Mouse (Mus musculus) embryonic fibroblast, embryonic 13.5 days (primary cell): ENCODE data around the gene Atp6v0c.

ENCODE experiments used
- CTCF ChIP-seq: IDR thresholded peaks from 2 replicates; pipeline ENCODE4 v1.5.1; 2011; ENCODE audit warnings: mild to moderate bottlenecking, control low read depth, low read length, moderate library complexity, borderline replicate concordance; ENCODE audit not compliant: insufficient read depth
- POLR2A ChIP-seq: IDR thresholded peaks from 2 replicates; pipeline ENCODE4 v1.6.1; 2011; ENCODE audit warnings: low read depth, mild to moderate bottlenecking, control low read depth, low read length, moderate library complexity

DNA sequence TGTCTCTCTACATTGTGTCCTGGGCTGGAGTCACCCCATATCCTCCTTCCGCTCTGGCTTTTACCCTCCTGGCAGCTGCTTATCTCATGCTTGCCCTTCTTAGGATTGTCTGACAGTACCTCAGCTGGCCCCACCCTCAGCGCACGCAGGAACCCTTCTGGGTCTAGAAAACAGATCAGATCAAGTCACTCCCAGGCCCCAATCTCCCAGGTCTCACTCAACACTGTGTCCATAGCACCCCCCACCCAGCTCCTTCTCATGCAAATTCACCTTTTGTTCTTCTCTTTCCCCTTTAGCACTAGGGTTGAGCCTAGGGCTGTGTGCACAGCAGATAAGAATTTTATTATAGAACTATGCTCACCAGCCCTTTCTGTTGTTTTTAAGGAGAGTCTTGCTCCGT, 33.6 kb upstream of the Atp6v0c start:
- TF ChIP-seq CTCF (no peak), POLR2A (no peak)
